Mouse (Mus musculus) monocyte, adult 59 days (primary cell): ENCODE data around the gene Bpgm. TPM values are rescaled to one million over a fixed set of nuclear protein-coding genes. Genes with fewer than 3 reads are reported as not detected.

ENCODE experiments used
- total RNA-seq, 2 experiments: library from RNA; stranded (reverse); gene quantifications; one replicate each; pipeline ENCODE4 v1.2.4; 2023

Gene Bpgm
- total RNA-seq, result 10 to 100 TPM; 10.6 to 11.2 TPM

DNA sequence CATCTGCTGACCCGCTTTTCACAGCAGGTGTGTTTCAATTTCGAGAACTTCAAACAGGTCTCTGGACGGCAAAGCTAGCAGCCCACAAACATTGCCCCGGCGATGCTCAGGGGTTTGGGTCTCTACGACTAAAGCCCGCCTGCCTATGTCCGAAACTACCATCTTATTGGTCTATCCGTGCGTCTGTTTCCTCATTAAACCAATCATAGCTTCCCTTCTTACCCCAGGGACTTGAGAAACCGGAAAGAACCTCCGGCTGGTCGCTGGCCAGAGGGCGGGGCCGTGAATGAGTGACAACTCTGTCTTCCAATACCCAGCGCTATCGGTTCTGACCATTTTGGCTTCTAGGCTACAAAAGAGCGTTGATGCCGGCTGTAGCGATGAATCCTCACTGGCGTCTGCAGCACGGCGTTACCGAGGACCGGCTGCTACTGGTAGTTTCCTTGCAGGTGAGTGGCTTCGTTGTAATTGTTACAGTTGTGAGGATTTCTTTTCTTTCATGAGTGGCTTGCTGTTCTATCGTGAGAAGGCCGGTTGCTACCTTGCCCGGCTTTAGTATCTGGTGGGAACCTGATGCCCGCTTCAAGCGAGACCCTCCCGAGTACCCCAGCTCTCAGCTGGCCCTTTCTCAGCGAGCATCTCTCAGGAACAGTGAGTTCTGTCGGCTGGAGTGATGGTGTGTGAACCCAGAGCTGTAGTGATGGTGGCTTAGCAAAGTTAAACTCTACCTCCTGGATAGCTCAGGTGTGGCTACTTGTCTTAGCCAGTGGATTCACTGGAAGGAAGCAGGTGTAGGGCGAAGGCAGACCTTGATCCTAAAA is at the start of gene Bpgm:
Gene Bpgm (plus strand): TSS at position 234 of the 821 bp plus-strand sequence.

Other genes with a start within 250 kb of the Bpgm start
- gene Akr1b3, start 158.7 kb upstream of the Bpgm start, total RNA-seq, result 10 to 100 TPM; 58.3 to 77.7 TPM
- gene Akr1b8, start 122.1 kb upstream of the Bpgm start, total RNA-seq, result under 1 TPM in 1 of 2 experiments, not detected in 1; 0.37 TPM
- gene Akr1b10, start 92.0 kb upstream of the Bpgm start, total RNA-seq, result 10 to 100 TPM; 37.6 to 45.5 TPM
- 1 to 10 TPM; 4.4 to 5.0 TPM for gene Akr1b7, start 63.9 kb upstream of the Bpgm start, total RNA-seq
- 1 to 10 TPM in 1 of 2 experiments, under 1 TPM in 1; 0.76 to 1.1 TPM for gene Cald1, start 122.3 kb downstream of the Bpgm start, total RNA-seq